8 mouse cellular contexts compared by ENCODE assay signal in genomic region chr13:68372631-68373030, GRCm38 (mm10).
DNase-seq lines count a peak whose midpoint lies in the region; ATAC-seq and TF ChIP-seq lines count a peak whose summit lies in the region.
"Not testable (repeated sequence)": the region's sequence is repeated elsewhere in the genome, so short reads cannot be mapped to it uniquely, and the experiment has no call there.

No protein-coding gene starts in this region.

- not testable (repeated sequence) for H3K4me3 ChIP-seq in kidney, adult 2 months (ENCODE audit: insufficient read depth, low read depth, low read length); lung, embryonic 14.5 days (ENCODE audit: low read depth, low read length)

- not testable (repeated sequence) for TF ChIP-seq POLR2A in kidney, adult 2 months (IDR thresholded peaks at IDR 0.05; ENCODE audit: low read depth, low read length)

- not testable (repeated sequence) for H3K4me1 ChIP-seq in kidney, adult 2 months (ENCODE audit: control insufficient read depth, insufficient read depth, low read length); lung, embryonic 14.5 days (ENCODE audit: insufficient read depth)

- DNase-seq in adrenal gland, adult (ENCODE audit: inconsistent age in 2 of 2, low spot score in 1 of 2), result peak; percentile 11 to 52
- peak; percentile 2 for DNase-seq in cerebellum, adult 9-10 months
- DNase-seq in kidney, adult 2 months, result not testable (repeated sequence)
- peak; percentile 29 for DNase-seq in layer of hippocampus, adult 11-12 months (ENCODE audit: low spot score)
- DNase-seq in layer of hippocampus, postnatal 25 days (ENCODE audit: extremely low spot score in 1 of 2, low spot score in 1 of 2), result peak; percentile 6 to 37
- DNase-seq in lung, embryonic 14.5 days, result peak; percentile 1
- DNase-seq in right cerebral cortex, postnatal 25 days, result peak; percentile 4
- peak; percentile 1 for DNase-seq in yolk sac, embryonic 10.5 days (ENCODE audit: low spot score)

- H3K27me3 ChIP-seq in kidney, adult 2 months (replicated peaks; ENCODE audit: control insufficient read depth, insufficient read depth, low read length); lung, embryonic 14.5 days (ENCODE audit: insufficient read depth, low read length): not testable (repeated sequence)

- H3K9me3 ChIP-seq in lung, embryonic 14.5 days (ENCODE audit: low read depth, low read length), result not testable (repeated sequence)

- not testable (repeated sequence) for ATAC-seq in lung, embryonic 14.5 days (ENCODE audit: insufficient read depth)

- H3K36me3 ChIP-seq in kidney, adult 2 months (ENCODE audit: control insufficient read depth, insufficient read depth, low read length); lung, embryonic 14.5 days (ENCODE audit: insufficient read depth): not testable (repeated sequence)

- H3K27ac ChIP-seq in kidney, adult 2 months (ENCODE audit: insufficient read depth, low read depth, low read length); lung, embryonic 14.5 days (ENCODE audit: low read depth): not testable (repeated sequence)

- TF ChIP-seq CTCF in kidney, adult 2 months (conservative IDR thresholded peaks at IDR 0.05; ENCODE audit: insufficient read depth, insufficient read length, low read depth, low read length), result peak; percentile 34; the same call in 1 of the 2 replicates
- peak; percentile 26; the same call in 1 of the 2 replicates for TF ChIP-seq CTCF in lung, embryonic 14.5 days (IDR thresholded peaks at IDR 0.05; ENCODE audit: low read depth)

- H3K9ac ChIP-seq in lung, embryonic 14.5 days, result not testable (repeated sequence)

- 67% methylated on average over 6 of the region's 6 CpGs for WGBS in kidney, adult 2 months
- 75% methylated on average over 4 of the region's 6 CpGs for WGBS in lung, embryonic 14.5 days

- H3K4me2 ChIP-seq in lung, embryonic 14.5 days, result not testable (repeated sequence)
